Mouse (Mus musculus) ES-CJ7 (cell line): Measurements from ENCODE around the gene Gm11564.
A peak's percentile ranks its signal among the peaks of the same experiment; 100 is the strongest.
"Not testable (repeated sequence)": the region's sequence is repeated elsewhere in the genome, so short reads cannot be mapped to it uniquely, and the experiment has no call there.

Experiments
- DNase-seq: peaks from one replicate; pipeline ENCODE4 v3.0.0; 2011; ENCODE audit warnings: low read depth, low spot score

Gm11564 gene

DNA sequence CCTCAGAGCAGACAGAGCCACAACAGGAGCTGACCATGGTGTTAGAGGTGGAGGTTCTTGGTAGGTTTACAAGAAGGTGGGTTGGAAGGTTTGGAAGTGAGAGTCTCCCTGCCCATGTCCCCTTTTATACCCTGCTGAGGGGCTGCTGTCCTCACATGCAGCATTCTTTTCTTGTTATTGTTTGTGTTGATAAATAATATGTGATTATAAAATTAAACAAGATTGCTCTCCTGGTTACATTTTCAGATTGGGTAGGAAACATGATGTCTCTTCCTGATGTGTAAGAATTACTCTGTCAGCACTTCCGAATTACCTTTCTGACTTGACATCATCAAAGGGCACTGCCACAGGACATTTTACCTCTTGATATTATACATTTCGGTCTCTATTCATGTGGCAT lies at the start of gene Gm11564:
TSS of gene Gm11564 (minus strand) at position 101 of the 400 bp plus-strand sequence.
- not testable (repeated sequence) for DNase-seq

GRCm38 (mm10) chr11:99864176-99864575 lies 48.7 kb upstream of the Gm11564 start, which contains the start of gene Gm11559:
TSS of gene Gm11559 (plus strand) at chr11:99864476.
- not testable (repeated sequence) for DNase-seq

- DNase-seq: no peak
Measured at GRCm38 (mm10) chr11:99858761-99859160, 43.3 kb upstream of the Gm11564 start.

GRCm38 (mm10) chr11:99857617-99858016 lies 42.2 kb upstream of the Gm11564 start, which contains the start of gene Gm11568:
TSS of gene Gm11568 (plus strand) at chr11:99857917.
- DNase-seq: no peak

DNA sequence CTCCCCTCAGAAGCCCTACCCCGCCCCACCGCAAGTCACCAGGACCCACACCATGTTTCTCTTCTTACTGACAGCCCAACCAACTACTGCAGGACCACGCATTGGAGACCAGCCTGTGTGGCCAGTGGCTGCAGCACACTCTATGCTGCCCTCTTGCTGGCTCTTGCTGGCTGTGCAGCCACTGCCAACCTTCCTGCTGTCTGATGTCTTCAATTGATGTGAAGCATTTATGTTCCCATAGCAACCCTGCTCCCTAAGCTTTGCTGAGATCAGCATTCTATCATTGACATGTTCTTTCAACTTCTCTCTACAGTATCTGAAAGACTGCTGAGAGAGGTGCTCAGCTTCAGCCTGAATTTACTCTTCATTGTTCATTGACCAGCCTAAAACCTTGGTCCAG lies 38.7 kb upstream of the Gm11564 start:
- peak; percentile 20 for DNase-seq

- no peak for DNase-seq
Measured at GRCm38 (mm10) chr11:99851508-99851907, 36.0 kb upstream of the Gm11564 start, which contains the start of gene Krtap4-16. TSS of gene Krtap4-16 (minus strand) at chr11:99851608.

DNA sequence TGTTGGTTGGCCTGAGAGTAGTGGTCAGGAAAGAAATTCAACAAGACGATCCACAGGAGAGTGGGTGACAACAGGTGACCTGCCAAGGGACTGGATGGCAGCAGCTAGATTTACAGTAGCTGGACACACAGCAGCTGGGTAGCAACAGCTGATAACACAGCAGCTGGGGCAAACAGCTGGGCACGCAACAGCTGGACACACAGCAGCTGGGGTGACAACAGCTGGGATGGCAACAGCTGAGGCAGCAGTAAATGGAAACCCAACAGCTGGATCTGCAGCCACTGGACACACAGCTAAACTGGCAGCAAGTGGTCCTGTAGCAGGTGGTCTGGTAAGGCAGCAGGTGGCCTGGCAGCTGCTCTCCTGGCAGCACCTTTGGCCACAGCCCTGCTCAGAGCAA lies 31.3 kb upstream of the Gm11564 start:
- DNase-seq: no peak

- DNase-seq: no peak
Measured at GRCm38 (mm10) chr11:99842185-99842584, 26.7 kb upstream of the Gm11564 start.

DNA sequence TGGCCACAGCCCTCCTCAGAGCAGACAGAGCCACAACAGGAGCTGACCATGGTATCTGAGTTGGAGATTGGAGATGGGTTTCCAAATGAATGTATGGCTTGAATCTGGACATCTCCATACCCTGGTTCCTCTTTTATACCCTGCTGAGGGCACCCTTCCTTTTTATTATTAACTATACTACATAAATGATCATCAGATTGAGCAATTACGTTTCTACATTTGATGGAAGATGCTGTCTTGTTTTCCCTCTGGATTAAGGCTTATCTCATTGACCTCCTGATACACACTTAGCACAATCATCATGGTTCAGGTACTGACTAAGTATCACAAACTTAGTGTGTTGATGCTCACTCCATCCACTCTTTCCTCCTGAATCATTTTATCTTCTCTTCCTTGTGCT lies 22.5 kb upstream of the Gm11564 start, which contains the start of gene 2300003K06Rik:
TSS of gene 2300003K06Rik (minus strand) at position 101 of the 400 bp plus-strand sequence.
- no peak for DNase-seq

- DNase-seq: not testable (repeated sequence)
Measured at GRCm38 (mm10) chr11:99809792-99810191, 5.7 kb downstream of the Gm11564 start, which contains the start of gene Krtap4-13. TSS of gene Krtap4-13 (minus strand) at chr11:99809892.

- not testable (repeated sequence) for DNase-seq
Measured at GRCm38 (mm10) chr11:99804346-99804745, 11.1 kb downstream of the Gm11564 start, which contains the start of gene Gm11554. TSS of gene Gm11554 (minus strand) at chr11:99804446.

DNA sequence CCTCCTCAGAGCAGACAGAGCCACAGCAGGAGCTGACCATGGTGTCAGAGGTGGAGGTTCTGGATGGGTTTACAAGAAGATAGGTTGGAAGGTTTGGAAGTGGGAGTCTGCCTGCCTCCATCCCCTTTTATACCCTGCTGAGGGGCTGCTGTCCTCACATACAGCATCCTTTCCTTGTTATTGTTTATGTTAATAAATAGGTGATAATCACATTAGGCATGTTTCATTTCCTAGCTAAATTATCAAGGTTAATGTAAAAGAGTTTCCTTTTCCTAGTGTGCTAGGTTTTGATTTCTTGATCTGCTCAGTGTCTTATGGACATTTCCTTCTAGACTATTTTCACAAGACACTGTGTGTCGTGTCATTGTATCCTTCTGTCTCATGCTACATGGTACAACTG lies 16.6 kb downstream of the Gm11564 start, which contains the start of gene Gm11569:
TSS of gene Gm11569 (minus strand) at position 101 of the 400 bp plus-strand sequence.
- not testable (repeated sequence) for DNase-seq

DNA sequence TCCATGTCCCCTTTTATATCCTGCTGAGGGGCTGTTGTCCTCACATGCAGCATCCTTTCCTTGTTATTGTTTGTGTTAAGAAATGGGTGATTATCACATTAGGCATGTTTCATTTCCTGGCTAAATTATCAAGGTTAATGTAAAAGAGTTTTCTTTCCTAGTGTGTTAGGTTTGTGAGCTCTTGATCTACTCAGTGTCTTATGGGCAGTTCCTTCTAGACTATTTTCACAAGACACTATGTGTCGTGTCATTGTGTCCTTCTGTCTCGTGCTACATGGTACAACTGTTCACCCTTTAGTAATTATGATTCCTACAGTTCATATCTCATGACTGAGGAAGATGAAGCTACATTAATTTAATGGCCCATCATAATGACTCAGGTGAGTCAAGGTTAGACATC lies 22.1 kb downstream of the Gm11564 start, which contains the start of gene Gm11596:
TSS of gene Gm11596 (minus strand) at position 101 of the 400 bp plus-strand sequence.
- DNase-seq: no peak

DNA sequence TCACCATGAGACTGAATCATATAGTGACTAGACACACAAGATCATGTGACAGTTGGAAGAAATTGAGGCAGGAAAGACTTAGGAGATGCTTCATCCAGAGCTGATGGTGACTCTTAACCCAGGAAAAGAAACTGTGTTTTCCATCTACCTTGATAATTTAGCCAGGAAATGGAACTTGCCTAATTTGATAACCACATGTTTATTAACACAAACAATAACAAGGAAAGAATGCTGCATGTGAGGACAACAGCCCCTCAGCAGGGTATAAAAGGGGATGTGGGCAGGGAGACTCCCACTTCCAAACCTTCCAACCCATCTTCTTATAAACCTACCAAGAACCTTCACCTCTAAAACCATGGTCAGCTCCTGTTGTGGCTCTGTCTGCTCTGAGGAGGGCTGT lies 30.6 kb downstream of the Gm11564 start, which contains the start of gene Krtap4-9:
TSS of gene Krtap4-9 (plus strand) at position 301 of the 400 bp plus-strand sequence.
- not testable (repeated sequence) for DNase-seq

DNA sequence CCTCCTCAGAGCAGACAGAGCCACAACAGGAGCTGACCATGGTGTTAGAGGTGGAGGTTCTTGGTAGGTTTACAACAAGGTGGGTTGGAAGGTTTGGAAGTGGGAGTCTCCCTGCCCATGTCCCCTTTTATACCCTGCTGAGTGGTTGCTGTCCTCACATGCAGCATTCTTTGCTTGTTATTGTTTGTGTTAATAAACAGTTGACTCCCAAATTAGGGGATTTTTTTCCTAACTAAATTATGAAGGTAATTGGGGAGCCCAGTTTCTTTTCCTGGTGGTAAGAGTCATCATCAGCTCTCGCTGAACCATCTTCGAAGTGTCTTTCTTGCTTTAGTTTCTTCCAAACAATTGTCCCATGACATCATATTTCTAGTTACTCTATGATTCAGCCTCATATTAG lies 34.9 kb downstream of the Gm11564 start, which contains the start of gene Krtap4-8:
TSS of gene Krtap4-8 (minus strand) at position 101 of the 400 bp plus-strand sequence.
- DNase-seq: no peak

- DNase-seq: no peak
Measured at GRCm38 (mm10) chr11:99778401-99778800, 37.1 kb downstream of the Gm11564 start.

GRCm38 (mm10) chr11:99772813-99773212 lies 42.7 kb downstream of the Gm11564 start, which contains the start of gene Gm11595:
TSS of gene Gm11595 (minus strand) at chr11:99772913.
- DNase-seq: not testable (repeated sequence)

DNA sequence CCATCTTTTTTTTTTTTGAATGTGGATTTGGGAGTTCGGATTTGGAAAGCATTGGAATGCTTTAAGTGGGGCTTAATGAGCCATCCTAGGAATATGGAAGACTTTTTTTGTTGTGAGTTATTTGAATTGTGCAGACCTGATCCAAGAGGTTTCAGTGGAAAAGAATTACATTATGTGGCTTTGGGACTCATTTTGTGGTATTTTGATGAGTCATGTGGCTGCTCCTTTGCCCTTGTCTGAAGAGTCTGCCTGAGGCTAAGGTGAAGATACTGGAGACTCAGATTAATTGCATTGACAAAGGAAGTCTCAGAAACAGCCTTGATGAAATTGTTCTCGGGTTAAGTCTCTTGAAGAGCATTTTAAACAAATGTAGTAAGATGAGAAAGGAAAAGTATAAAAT lies 47.1 kb downstream of the Gm11564 start:
- DNase-seq: no peak
